Mouse (Mus musculus) embryonic facial prominence, embryonic 15.5 days (tissue): ENCODE measurements at regions not wholly inside any gene's neighbourhood (a gene's known extent, or its start where the extent isn't known, plus 50 kb on each side); places are given as distances from the start of the nearest gene placed in this dataset.
A peak's percentile ranks its signal among the peaks of the same experiment; 100 is the strongest.

ENCODE experiments used
- ATAC-seq: fragments of 200-750 bp; cut with Nextera tagmentation; 2 replicates; pipeline ENCODE4 v1.8.0; 2017; ENCODE audit warnings: low read depth, moderate TSS enrichment; ENCODE audit not compliant: insufficient number of reproducible peaks, low FRiP score, low TSS enrichment
- H3K27ac ChIP-seq: fragments of 300-500 bp; sonication (generic); replicated peaks from 2 replicates; pipeline ENCODE4 v1.5.1; 2015; ENCODE audit warnings: mild to moderate bottlenecking, inconsistent platforms
- H3K27me3 ChIP-seq: fragments of 300-500 bp; sonication (generic); 2 replicates; pipeline ENCODE4 v1.6.1; 2015; ENCODE audit warnings: inconsistent platforms
- H3K36me3 ChIP-seq: fragments of 300-500 bp; sonication (generic); 2 replicates; pipeline ENCODE4 v1.6.1; 2015; ENCODE audit warnings: mild to moderate bottlenecking, inconsistent platforms
- H3K4me1 ChIP-seq: fragments of 300-500 bp; sonication (generic); 2 replicates; pipeline ENCODE4 v1.6.1; 2015; ENCODE audit warnings: inconsistent platforms
- H3K4me2 ChIP-seq: fragments of 300-500 bp; sonication (generic); replicated peaks from 2 replicates; pipeline ENCODE4 v1.6.1; 2015; ENCODE audit warnings: mild to moderate bottlenecking, inconsistent platforms
- H3K4me3 ChIP-seq: fragments of 300-500 bp; sonication (generic); replicated peaks from 2 replicates; pipeline ENCODE4 v1.5.1; 2015; ENCODE audit warnings: mild to moderate bottlenecking, inconsistent platforms
- H3K9ac ChIP-seq: fragments of 300-500 bp; sonication (generic); 2 replicates; pipeline ENCODE4 v1.6.1; 2015; ENCODE audit warnings: inconsistent platforms
- H3K9me3 ChIP-seq: fragments of 300-500 bp; sonication (generic); replicated peaks from 2 replicates; pipeline ENCODE4 v1.6.1; 2016; ENCODE audit warnings: inconsistent platforms
- WGBS: fragments of 180-500 bp; shearing (Covaris S2); methylation state at CpG from one replicate; pipeline ENCODE4 v1.1.7; 2015; 5-methylcytosine and 5-hydroxymethylcytosine counted together

- Histone ChIP-seq H3K9ac (no peak overlapping the region), H3K4me1 (peaks cover 44% of the 10 kb centered on the region), H3K9me3 (no peaks in the 10 kb centered on the region), H3K4me2 (no peak overlapping the region), H3K36me3 (no peaks in the 10 kb centered on the region), H3K4me3 (no peak overlapping the region), H3K27ac (peak overlapping the region; percentile 45; the same call in 1 of the 2 replicates), H3K27me3 (peaks cover 14% of the 10 kb centered on the region)
- WGBS = 54% methylated on average over 8 of the region's 8 CpGs
- peak; percentile 51; the same call in 1 of the 2 replicates for ATAC-seq
These were observed 173.7 kb upstream of the Lmo4 start for GRCm38 (mm10) chr3:144378524-144379225.

GRCm38 (mm10) chr3:144377626-144378523 lies 172.9 kb upstream of the Lmo4 start:
- peak overlapping the region; percentile 45; the same call in 1 of the 2 replicates for H3K27ac ChIP-seq

GRCm38 (mm10) chr3:144376463-144377402 lies 171.7 kb upstream of the Lmo4 start:
- peaks cover 12% of the 10 kb centered on the region; the same call in 1 of the 2 replicates for H3K27me3 ChIP-seq
- no peak overlapping the region for H3K9ac ChIP-seq
- no peak for ATAC-seq
- H3K27ac ChIP-seq = no peak overlapping the region
- H3K4me3 ChIP-seq = no peak overlapping the region
- H3K4me2 ChIP-seq = no peak overlapping the region
- H3K4me1 ChIP-seq = peaks cover 40% of the 10 kb centered on the region
- 54% methylated on average over 15 of the region's 15 CpGs for WGBS
- no peaks in the 10 kb centered on the region for H3K9me3 ChIP-seq
- H3K36me3 ChIP-seq = no peaks in the 10 kb centered on the region

More at GRCm38 (mm10) chr3:144377626-144378523, 172.9 kb upstream of the Lmo4 start:
- Histone ChIP-seq H3K4me1 (peaks cover 44% of the 10 kb centered on the region), H3K36me3 (no peaks in the 10 kb centered on the region), H3K9ac (no peak overlapping the region), H3K4me2 (no peak overlapping the region), H3K4me3 (no peak overlapping the region), H3K9me3 (no peaks in the 10 kb centered on the region), H3K27me3 (peaks cover 12% of the 10 kb centered on the region; the same call in 1 of the 2 replicates)
- ATAC-seq = 0 out of 2 replicates have a peak, but pooled peaks have one; percentile 30
- 22% methylated on average over 18 of the region's 18 CpGs for WGBS

- no peak overlapping the region for H3K9ac ChIP-seq
- no peaks in the 10 kb centered on the region for H3K36me3 ChIP-seq
- H3K4me3 ChIP-seq = no peak overlapping the region
- no peak overlapping the region for H3K27ac ChIP-seq
- no peak for ATAC-seq
- peaks cover 33% of the 10 kb centered on the region for H3K4me1 ChIP-seq
- 70% methylated on average over 12 of the region's 12 CpGs for WGBS
- H3K9me3 ChIP-seq = no peaks in the 10 kb centered on the region
- peaks cover 15% of the 10 kb centered on the region; the same call in 1 of the 2 replicates for H3K27me3 ChIP-seq
- H3K4me2 ChIP-seq = no peak overlapping the region
These were observed 170.8 kb upstream of the Lmo4 start for GRCm38 (mm10) chr3:144375725-144376412.

- H3K9ac ChIP-seq = no peak overlapping the region
- no peaks in the 10 kb centered on the region for H3K9me3 ChIP-seq
- H3K27me3 ChIP-seq = 0 out of 2 replicates have a peak, but pooled peaks cover 3% of the 10 kb centered on the region
- H3K27ac ChIP-seq = no peak overlapping the region
- H3K4me1 ChIP-seq = peaks cover 26% of the 10 kb centered on the region
- H3K4me3 ChIP-seq = no peak overlapping the region
- no peaks in the 10 kb centered on the region for H3K36me3 ChIP-seq
- WGBS = 50% methylated on average over 4 of the region's 4 CpGs
- ATAC-seq = no peak
- H3K4me2 ChIP-seq = no peak overlapping the region
These were observed 163.3 kb upstream of the Lmo4 start for GRCm38 (mm10) chr3:144368300-144368699.

- Histone ChIP-seq H3K4me2 (peak overlapping the region; percentile 45), H3K4me3 (peak overlapping the region; percentile 27), H3K9ac (no peak overlapping the region), H3K4me1 (peaks cover 26% of the 10 kb centered on the region), H3K27me3 (0 out of 2 replicates have a peak, but pooled peaks cover 3% of the 10 kb centered on the region), H3K27ac (no peak overlapping the region), H3K36me3 (no peaks in the 10 kb centered on the region), H3K9me3 (no peaks in the 10 kb centered on the region)
- ATAC-seq = no peak
- WGBS = 23% methylated on average over 7 of the region's 7 CpGs
These were observed 162.7 kb upstream of the Lmo4 start for GRCm38 (mm10) chr3:144367766-144368116.

- H3K27ac ChIP-seq = no peak overlapping the region
These were observed 162.2 kb upstream of the Lmo4 start for GRCm38 (mm10) chr3:144366976-144367765.

GRCm38 (mm10) chr3:144365894-144366293 lies 160.9 kb upstream of the Lmo4 start:
- Histone ChIP-seq H3K9ac (no peak overlapping the region), H3K9me3 (no peaks in the 10 kb centered on the region), H3K36me3 (no peaks in the 10 kb centered on the region), H3K4me1 (peaks cover 26% of the 10 kb centered on the region), H3K4me3 (no peak overlapping the region), H3K27ac (no peak overlapping the region), H3K27me3 (no peaks in the 10 kb centered on the region), H3K4me2 (no peak overlapping the region)
- WGBS = 76% methylated on average over 4 of the region's 4 CpGs
- no peak for ATAC-seq

More at GRCm38 (mm10) chr3:144366976-144367765, 162.2 kb upstream of the Lmo4 start:
- Histone ChIP-seq H3K9ac (no peak overlapping the region), H3K36me3 (no peaks in the 10 kb centered on the region), H3K4me3 (peak overlapping the region; percentile 27), H3K4me1 (peaks cover 26% of the 10 kb centered on the region), H3K27me3 (0 out of 2 replicates have a peak, but pooled peaks cover 3% of the 10 kb centered on the region), H3K9me3 (no peaks in the 10 kb centered on the region), H3K4me2 (peak overlapping the region; percentile 45)
- no peak for ATAC-seq
- WGBS = 19% methylated on average over 22 of the region's 22 CpGs

- no peak overlapping the region for H3K27ac ChIP-seq
These were observed 157.5 kb upstream of the Lmo4 start for GRCm38 (mm10) chr3:144362472-144362871.

More at GRCm38 (mm10) chr3:144362472-144362871, 157.5 kb upstream of the Lmo4 start:
- peaks cover 17% of the 10 kb centered on the region; the same call in 1 of the 2 replicates for H3K4me1 ChIP-seq
- no peak overlapping the region for H3K9ac ChIP-seq
- H3K27me3 ChIP-seq = no peaks in the 10 kb centered on the region
- ATAC-seq = no peak
- H3K4me2 ChIP-seq = no peak overlapping the region
- H3K4me3 ChIP-seq = no peak overlapping the region
- H3K36me3 ChIP-seq = no peaks in the 10 kb centered on the region
- no peaks in the 10 kb centered on the region for H3K9me3 ChIP-seq
- WGBS = 63% methylated on average over 10 of the region's 10 CpGs
